In the genomic region with DNA sequence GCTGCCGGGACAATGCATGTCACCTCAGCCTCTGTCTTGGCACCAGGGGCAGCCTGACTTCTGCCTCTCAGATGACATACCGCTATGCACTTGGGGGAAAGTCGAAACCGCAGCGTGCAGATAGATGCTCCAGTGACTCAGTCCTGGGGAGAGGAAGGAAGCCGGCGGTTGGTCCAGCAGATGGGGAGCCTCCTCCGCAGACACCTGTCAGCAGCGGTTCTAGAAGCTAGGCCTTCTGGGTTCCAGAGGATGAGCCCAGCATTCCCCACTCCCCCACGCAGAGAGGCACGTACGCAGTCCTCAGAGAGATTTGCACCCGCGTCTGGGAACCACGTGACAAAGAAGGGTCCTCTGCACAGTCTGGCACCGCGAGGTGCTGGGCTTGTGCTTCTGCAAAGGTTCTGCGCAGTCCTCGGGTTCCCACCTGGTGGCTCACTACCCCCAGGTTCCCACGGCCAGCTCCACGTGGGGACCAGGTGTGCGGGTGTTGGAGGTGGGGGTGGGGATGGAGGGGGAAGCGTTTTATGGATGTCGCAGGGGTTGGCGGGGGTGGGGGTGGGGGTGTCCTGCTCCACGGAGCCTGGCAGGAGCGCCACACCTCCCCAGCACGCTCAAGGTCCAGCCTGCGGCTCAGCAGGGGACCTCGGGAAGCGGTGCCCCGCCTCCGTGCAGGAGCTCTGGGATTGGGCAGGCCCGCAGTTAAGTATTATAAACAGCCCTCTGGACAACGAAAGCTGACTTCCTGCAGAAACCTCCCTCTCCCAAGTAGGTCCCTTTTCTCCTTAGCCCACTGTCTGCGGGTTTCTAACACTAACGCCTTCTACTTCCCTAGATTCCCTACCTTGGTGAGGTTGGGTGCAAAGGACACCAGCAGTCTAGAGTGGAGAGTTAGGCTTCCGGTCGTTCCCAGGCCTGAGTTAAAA, we compare ENCODE assay signal across 8 mouse cellular contexts. TPM values are rescaled to one million over a fixed set of nuclear protein-coding genes. Genes with fewer than 3 reads are reported as not detected.
DNase-seq lines count a peak whose midpoint lies in the region; ATAC-seq and TF ChIP-seq lines count a peak whose summit lies in the region.

No protein-coding gene starts in this region.

- H3K4me1 ChIP-seq in embryonic facial prominence, embryonic 14.5 days (ENCODE audit: control insufficient read depth, insufficient read depth, low read length) = peaks cover 16% of the 10 kb centered on the region
- peaks cover 14% of the 10 kb centered on the region for H3K4me1 ChIP-seq in heart, embryonic 16.5 days (ENCODE audit: control insufficient read depth, insufficient read depth, low read length)
- peaks cover 23% of the 10 kb centered on the region for H3K4me1 ChIP-seq in liver, embryonic 11.5 days (replicated peaks; ENCODE audit: control insufficient read depth, insufficient read depth, low read length)
- H3K4me1 ChIP-seq in stomach, embryonic 16.5 days (ENCODE audit: control insufficient read depth, insufficient read depth, low read length) = peaks cover 28% of the 10 kb centered on the region

- peak overlapping the region; percentile 80 for H3K4me2 ChIP-seq in embryonic facial prominence, embryonic 14.5 days (ENCODE audit: low read depth, low read length)
- peak overlapping the region; percentile 99 for H3K4me2 ChIP-seq in heart, embryonic 16.5 days (ENCODE audit: low read depth, low read length)
- peak overlapping the region; percentile 99 for H3K4me2 ChIP-seq in liver, embryonic 11.5 days
- peak overlapping the region; percentile 65 for H3K4me2 ChIP-seq in myocyte (ENCODE audit: low read depth)
- H3K4me2 ChIP-seq in stomach, embryonic 16.5 days (ENCODE audit: low read depth, low read length) = peak overlapping the region; percentile 96

- peak overlapping the region; percentile 37 for H3K4me3 ChIP-seq in embryonic facial prominence, embryonic 14.5 days (ENCODE audit: low read depth, low read length)
- peak overlapping the region; percentile 59 for H3K4me3 ChIP-seq in heart, embryonic 16.5 days (ENCODE audit: low read length)
- H3K4me3 ChIP-seq in liver, embryonic 11.5 days (ENCODE audit: low read depth, low read length) = peak overlapping the region; percentile 57
- H3K4me3 ChIP-seq in myocyte = no peak overlapping the region
- peak overlapping the region; percentile 51 for H3K4me3 ChIP-seq in stomach, embryonic 16.5 days (replicated peaks; ENCODE audit: low read length)

- no peak overlapping the region for H3K27ac ChIP-seq in embryonic facial prominence, embryonic 14.5 days (replicated peaks; ENCODE audit: low read depth, low read length)
- peak overlapping the region; percentile 74 for H3K27ac ChIP-seq in heart, embryonic 16.5 days (ENCODE audit: low read length)
- peak overlapping the region; percentile 28; the same call in 1 of the 2 replicates for H3K27ac ChIP-seq in liver, embryonic 11.5 days (ENCODE audit: low read depth, low read length)
- peak overlapping the region; percentile 34 for H3K27ac ChIP-seq in stomach, embryonic 16.5 days (ENCODE audit: low read length)

- 2% methylated on average over 29 of the region's 39 CpGs for WGBS in embryonic facial prominence, embryonic 14.5 days
- 1% methylated on average over 39 of the region's 39 CpGs for WGBS in heart, embryonic 16.5 days
- WGBS in liver, embryonic 11.5 days = 2% methylated on average over 39 of the region's 39 CpGs
- WGBS in stomach, embryonic 16.5 days = 3% methylated on average over 39 of the region's 39 CpGs

- H3ac ChIP-seq in myocyte (ENCODE audit: control insufficient read depth, insufficient read length) = no peak overlapping the region

- DNase-seq in B cell, adult 2 months = peak; percentile 83 to 86
- DNase-seq in adrenal gland, adult 8-10 months = peak; percentile 74
- DNase-seq in embryonic facial prominence, embryonic 14.5 days (ENCODE audit: low spot score) = peak; percentile 63
- peak; percentile 92 for DNase-seq in kidney, postnatal 14 days
- DNase-seq in liver, embryonic 11.5 days (ENCODE audit: low spot score) = no peak

- H3K27me3 ChIP-seq in embryonic facial prominence, embryonic 14.5 days (replicated peaks; ENCODE audit: control insufficient read depth, insufficient read depth, low read length) = no peaks in the 10 kb centered on the region
- no peaks in the 10 kb centered on the region for H3K27me3 ChIP-seq in heart, embryonic 16.5 days (ENCODE audit: control insufficient read depth, insufficient read depth, low read length)
- H3K27me3 ChIP-seq in liver, embryonic 11.5 days (replicated peaks; ENCODE audit: control insufficient read depth, insufficient read depth, low read length) = no peaks in the 10 kb centered on the region
- H3K27me3 ChIP-seq in myocyte (ENCODE audit: control insufficient read depth, insufficient read depth, insufficient read length) = no peaks in the 10 kb centered on the region
- H3K27me3 ChIP-seq in stomach, embryonic 16.5 days (ENCODE audit: control insufficient read depth, insufficient read depth, low read length) = no peaks in the 10 kb centered on the region

- TF ChIP-seq POLR2A in myocyte (IDR thresholded peaks at IDR 0.05; ENCODE audit: insufficient read length, low read depth) = no peak

- H3K9ac ChIP-seq in embryonic facial prominence, embryonic 14.5 days (ENCODE audit: low read depth, low read length) = peak overlapping the region; percentile 45
- H3K9ac ChIP-seq in heart, embryonic 16.5 days (ENCODE audit: low read length) = peak overlapping the region; percentile 71
- H3K9ac ChIP-seq in liver, embryonic 11.5 days (ENCODE audit: low read depth, low read length) = peak overlapping the region; percentile 65
- peak overlapping the region; percentile 72 for H3K9ac ChIP-seq in stomach, embryonic 16.5 days (ENCODE audit: low read length)

- H3K79me2 ChIP-seq in myocyte (ENCODE audit: control insufficient read depth, insufficient read depth) = no peaks in the 10 kb centered on the region

- H3K36me3 ChIP-seq in embryonic facial prominence, embryonic 14.5 days (ENCODE audit: control insufficient read depth, insufficient read depth, low read length) = no peaks in the 10 kb centered on the region
- no peaks in the 10 kb centered on the region for H3K36me3 ChIP-seq in heart, embryonic 16.5 days (ENCODE audit: control insufficient read depth, insufficient read depth)
- no peaks in the 10 kb centered on the region for H3K36me3 ChIP-seq in liver, embryonic 11.5 days (ENCODE audit: control insufficient read depth, insufficient read depth, low read length)
- no peaks in the 10 kb centered on the region for H3K36me3 ChIP-seq in myocyte (ENCODE audit: control insufficient read depth, insufficient read depth)
- H3K36me3 ChIP-seq in stomach, embryonic 16.5 days (ENCODE audit: control insufficient read depth, insufficient read depth, low read length) = no peaks in the 10 kb centered on the region

- ATAC-seq in embryonic facial prominence, embryonic 14.5 days (ENCODE audit: low read depth) = peak; percentile 66
- peak; percentile 68 for ATAC-seq in heart, embryonic 16.5 days (replicated peaks; ENCODE audit: extremely low read depth, insufficient read depth, low FRiP score)
- peak; percentile 72 for ATAC-seq in liver, embryonic 11.5 days (replicated peaks; ENCODE audit: low FRiP score)
- ATAC-seq in stomach, embryonic 16.5 days (ENCODE audit: insufficient read depth, low FRiP score) = peak; percentile 87

- no peaks in the 10 kb centered on the region for H3K9me3 ChIP-seq in embryonic facial prominence, embryonic 14.5 days (ENCODE audit: control insufficient read depth, low read length)
- no peaks in the 10 kb centered on the region; the same call in 1 of the 2 replicates for H3K9me3 ChIP-seq in heart, embryonic 16.5 days (replicated peaks; ENCODE audit: control insufficient read depth, low read length)
- H3K9me3 ChIP-seq in liver, embryonic 11.5 days (ENCODE audit: control insufficient read depth, low read length) = no peaks in the 10 kb centered on the region
- no peaks in the 10 kb centered on the region for H3K9me3 ChIP-seq in stomach, embryonic 16.5 days (replicated peaks; ENCODE audit: control insufficient read depth, low read length)

TF ChIP-seq in myocyte, 11 proteins besides CTCF, POLR2A, EP300 and RAD21:
- TF ChIP-seq MAX (IDR thresholded peaks at IDR 0.05; ENCODE audit: low read depth) (no peak), USF1 (IDR thresholded peaks at IDR 0.05; ENCODE audit: low read depth) (peak; percentile 49), REST (IDR thresholded peaks at IDR 0.05; ENCODE audit: insufficient read depth, insufficient read length) (no peak), TCF12 (IDR thresholded peaks at IDR 0.05; ENCODE audit: insufficient read depth, poor library complexity, severe bottlenecking) (peak; percentile 41), TCF3 (IDR thresholded peaks at IDR 0.05; ENCODE audit: insufficient read length, low read depth) (no peak), SRF (IDR thresholded peaks at IDR 0.05; ENCODE audit: control insufficient read depth, insufficient read length, low read depth) (no peak), E2F4 (IDR thresholded peaks at IDR 0.05; ENCODE audit: insufficient read depth) (no peak), POLR2AphosphoS2 (IDR thresholded peaks at IDR 0.05; ENCODE audit: insufficient read length, low read depth) (peak; percentile 30), CEBPB (IDR thresholded peaks at IDR 0.05; ENCODE audit: insufficient read depth, poor library complexity, severe bottlenecking) (no peak), MYOG (IDR thresholded peaks at IDR 0.05; ENCODE audit: control insufficient read depth in 1 of 3, insufficient read depth in 1 of 3, insufficient read length in 2 of 3, low read depth in 2 of 3) (peak in 2 of 3 experiments; percentile 66 to 94), MYOD1 (IDR thresholded peaks at IDR 0.05; ENCODE audit: control insufficient read depth in 1 of 3, insufficient read length in 2 of 3, low read depth in 2 of 3) (peak; percentile 60 to 95 (median 84))

RNA-seq across cellular contexts. Expression of gene Katnal1, which starts 30.2 kb away (rescaled TPM):
- 10 to 100 TPM in 3 of 4 experiments, 1 to 10 TPM in 1; 9.6 to 19.8 (median 13.2) TPM for total RNA-seq in adrenal gland, adult 8-10 months (2022)
- 13.8 and 14.4 TPM in 2 replicates for polyA plus RNA-seq in embryonic facial prominence, embryonic 14.5 days (2014; fragmentation: Nextera tagmentation; extraction: Ambion mirVana)
- polyA plus RNA-seq in heart, embryonic 16.5 days (2015; fragmentation: Nextera tagmentation; extraction: Ambion mirVana) = 12.4 and 12.7 TPM in 2 replicates
- polyA plus RNA-seq in liver, embryonic 11.5 days (2014; fragmentation: Nextera tagmentation; extraction: Ambion mirVana) = 18.9 and 19.5 TPM in 2 replicates
- polyA plus RNA-seq in myocyte (2012; fragmentation: generic; extraction: Trizol) = 7.6 TPM
- 10.5 and 11.0 TPM in 2 replicates for polyA plus RNA-seq in stomach, embryonic 16.5 days (2015; fragmentation: Nextera tagmentation; extraction: Ambion mirVana)

RNA-seq across cellular contexts. Expression of gene Gm42791, which starts 35.6 kb away (rescaled TPM):
- 1 to 10 TPM; 1.7 to 6.9 (median 5.2) TPM for total RNA-seq in adrenal gland, adult 8-10 months (2022)
- 2.2 TPM in 1 of 2 replicates, not detected in the other for polyA plus RNA-seq in embryonic facial prominence, embryonic 14.5 days (2014; fragmentation: Nextera tagmentation; extraction: Ambion mirVana)
- polyA plus RNA-seq in heart, embryonic 16.5 days (2015; fragmentation: Nextera tagmentation; extraction: Ambion mirVana) = 1.4 TPM in 1 of 2 replicates, not detected in the other
- polyA plus RNA-seq in liver, embryonic 11.5 days (2014; fragmentation: Nextera tagmentation; extraction: Ambion mirVana) = not detected in 2 replicates
- polyA plus RNA-seq in myocyte (2012; fragmentation: generic; extraction: Trizol) = 0.11 TPM
- polyA plus RNA-seq in stomach, embryonic 16.5 days (2015; fragmentation: Nextera tagmentation; extraction: Ambion mirVana) = 1.6 and 2.2 TPM in 2 replicates
